ENCODE assay signal across 13 mouse cellular contexts in the genomic region with DNA sequence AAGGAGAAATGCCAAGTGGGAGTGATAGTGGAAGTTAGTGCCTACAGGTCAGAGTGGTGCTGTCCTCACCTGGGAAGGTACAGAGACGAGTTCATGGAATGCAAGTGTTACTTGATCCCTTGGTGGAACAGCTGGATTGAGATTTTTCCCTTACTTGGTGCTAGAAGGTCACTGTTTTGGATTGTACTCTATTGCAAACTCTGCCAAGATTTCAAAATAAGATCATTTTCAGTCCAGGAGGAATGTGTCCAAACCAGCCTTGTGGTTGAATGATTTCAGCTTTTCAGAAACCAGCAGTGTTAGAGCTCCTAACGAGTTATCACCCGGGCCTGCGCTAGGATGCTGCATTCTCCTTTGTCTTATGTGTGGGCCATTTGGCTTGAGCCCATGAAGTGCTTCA. TPM values are rescaled to one million over a fixed set of nuclear protein-coding genes. Genes with fewer than 3 reads are reported as not detected.
DNase-seq lines count a peak whose midpoint lies in the region.
"Had no signal": no experiment of that assay in that cellular context is flagged by ENCODE, and none has a peak within 500 bp of the region (broad histone marks: within the 10 kb centered on the region; RNA-seq: fewer than 3 reads in every experiment).

No protein-coding gene starts in this region.

- intact Hi-C loops in heart, postnatal 10 days (cut with DNase I) = no loop called here

- DNase-seq in adrenal gland, adult 2 months = peak; percentile 48
- no peak for DNase-seq in adrenal gland, postnatal 4 days (ENCODE audit: low spot score in 2 of 2)
- peak; percentile 14 to 49 for DNase-seq in heart, adult 9 months (ENCODE audit: low spot score in 2 of 2)
- DNase-seq in heart, postnatal 10 days = no peak
- DNase-seq in NIH3T3 (ENCODE audit: low read depth) = peak; percentile 83
- peak; percentile 81 for DNase-seq in fibroblast of lung, adult 2 months (ENCODE audit: low read depth)
- DNase-seq in retina, postnatal 1 day = no peak
- DNase-seq: adrenal gland, adult 8-10 months; cerebellum, adult 9-10 months; forebrain, postnatal 0 days; kidney, adult 2 months; layer of hippocampus, adult 9-11 months; right cerebral cortex, postnatal 14 days had no signal

RNA-seq across cellular contexts. Expression of gene Morc2a, which starts 25.6 kb away (rescaled TPM):
- 10 to 100 TPM; 33.4 to 39.0 TPM for total RNA-seq in adrenal gland, adult 2 months (2021)
- polyA plus RNA-seq in adrenal gland, adult 2 months (2012; rRNA removed) = 6.8 and 7.3 TPM in 2 replicates
- total RNA-seq in adrenal gland, postnatal 4 days (2021) = 10 to 100 TPM; 57.1 to 68.6 TPM
- 10 to 100 TPM; 28.9 to 36.8 TPM for total RNA-seq in heart, postnatal 10 days (2021)

Comparison
In these comparisons a context has a peak if more than half of its experiments do, and no peak if none do; other contexts are left out.
1. DNase-seq: peak in adrenal gland, adult 2 months (single experiment), heart, adult 9 months (2 of 2), NIH3T3 (single experiment) and fibroblast of lung, adult 2 months (single experiment); none in adrenal gland, postnatal 4 days (0 of 2), heart, postnatal 10 days (0 of 2) and retina, postnatal 1 day (single experiment).